Comparison of ENCODE assay signal across 11 mouse cellular contexts in the genomic region with DNA sequence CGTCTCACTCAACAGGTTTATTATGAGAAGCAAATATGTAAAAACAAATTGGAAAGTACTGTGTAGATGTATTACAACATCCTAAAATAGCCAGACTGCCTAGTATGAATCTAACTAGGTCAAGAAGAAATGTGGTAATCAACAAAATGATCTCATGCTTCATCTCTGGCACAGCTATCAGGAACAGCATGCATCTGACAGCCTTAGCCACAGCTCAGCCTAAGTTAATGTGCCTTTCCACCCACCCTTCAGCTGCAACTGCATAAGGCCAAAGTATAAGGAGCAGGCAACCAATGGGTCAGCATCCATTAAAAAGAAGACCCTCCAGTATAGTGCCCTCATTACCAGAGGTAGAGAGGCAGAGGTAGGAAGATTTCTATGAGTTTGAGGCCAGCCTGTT. TPM values are rescaled to one million over a fixed set of nuclear protein-coding genes. Genes with fewer than 3 reads are reported as not detected.
DNase-seq lines count a peak whose midpoint lies in the region; ATAC-seq and TF ChIP-seq lines count a peak whose summit lies in the region.
"Had no signal": no experiment of that assay in that cellular context is flagged by ENCODE, and none has a peak within 500 bp of the region (broad histone marks: within the 10 kb centered on the region; RNA-seq: fewer than 3 reads in every experiment).

No protein-coding gene starts in this region.

- peak; percentile 83 for ATAC-seq in cerebellum, adult (ENCODE audit: insufficient number of reproducible peaks, low FRiP score, low TSS enrichment)
- ATAC-seq in lung, embryonic 16.5 days (ENCODE audit: low read depth) = peak; percentile 61; the same call in 1 of the 2 replicates
- ATAC-seq in megakaryocyte progenitor cell, adult 5-6 weeks (replicated peaks; ENCODE audit: poor library complexity) = peak; percentile 43

- 85% methylated on average over 1 of the region's 1 CpGs for WGBS in lung, embryonic 16.5 days
- WGBS in lung, adult 2 months = 41% methylated on average over 1 of the region's 1 CpGs

- no peaks in the 10 kb centered on the region for H3K36me3 ChIP-seq in lung, embryonic 16.5 days (ENCODE audit: control insufficient read depth, insufficient read depth, low read length)
- H3K36me3 ChIP-seq: heart, embryonic 10.5 days; limb, embryonic 10.5 days; stomach, embryonic 15.5 days had no signal

- H3K9ac ChIP-seq in lung, embryonic 16.5 days (ENCODE audit: low read length) = no peak overlapping the region
- H3K9ac ChIP-seq: stomach, embryonic 15.5 days had no signal

- no peaks in the 10 kb centered on the region for H3K27me3 ChIP-seq in lung, embryonic 16.5 days (ENCODE audit: control insufficient read depth, insufficient read depth, low read depth, low read length)
- H3K27me3 ChIP-seq: stomach, embryonic 15.5 days had no signal

- no peaks in the 10 kb centered on the region for H3K9me3 ChIP-seq in lung, embryonic 16.5 days (ENCODE audit: control insufficient read depth, low read length)
- H3K9me3 ChIP-seq: heart, embryonic 10.5 days; limb, embryonic 10.5 days; stomach, embryonic 15.5 days had no signal

- H3K4me1 ChIP-seq in lung, embryonic 16.5 days (replicated peaks; ENCODE audit: control insufficient read depth, insufficient read depth, low read length) = peaks cover 3% of the 10 kb centered on the region; the same call in 1 of the 2 replicates
- H3K4me1 ChIP-seq in lung, adult 2 months (ENCODE audit: control insufficient read depth, insufficient read depth, low read length) = 0 out of 2 replicates have a peak, but pooled peaks cover 2% of the 10 kb centered on the region

- no peak overlapping the region for H3K27ac ChIP-seq in lung, embryonic 16.5 days (ENCODE audit: low read length)
- H3K27ac ChIP-seq: heart, embryonic 10.5 days; limb, embryonic 10.5 days; stomach, embryonic 15.5 days had no signal

- TF ChIP-seq CTCF in lung, adult 2 months (IDR thresholded peaks at IDR 0.05; ENCODE audit: insufficient read depth, low read length) = no peak

- no peak overlapping the region for H3K4me2 ChIP-seq in lung, embryonic 16.5 days (ENCODE audit: low read depth, low read length)
- H3K4me2 ChIP-seq: stomach, embryonic 15.5 days had no signal

- no peak overlapping the region for H3K4me3 ChIP-seq in lung, embryonic 16.5 days (ENCODE audit: low read length)
- H3K4me3 ChIP-seq in lung, adult 2 months (replicated peaks; ENCODE audit: extremely low read depth, low read depth, low read length) = no peak overlapping the region
- H3K4me3 ChIP-seq: heart, embryonic 10.5 days; limb, embryonic 10.5 days; stomach, embryonic 15.5 days had no signal

- DNase-seq in cerebellum, postnatal 4 days (ENCODE audit: low spot score in 2 of 2) = no peak
- no peak for DNase-seq in lung, adult 2 months
- DNase-seq in fat pad, adult 2 months (ENCODE audit: extremely low read depth, low read depth, low spot score) = peak; percentile 70
- DNase-seq in urinary bladder, adult 2 months (ENCODE audit: low spot score) = no peak
- no peak for DNase-seq in thymus, adult 18-20 months

- TF ChIP-seq POLR2A in lung, adult 2 months (IDR thresholded peaks at IDR 0.05; ENCODE audit: borderline replicate concordance, extremely low read depth, low read depth, low read length) = no peak

RNA-seq across cellular contexts. Expression of gene Slc16a10, which starts 34.1 kb away (rescaled TPM):
- polyA plus RNA-seq in lung, embryonic 16.5 days (2015; fragmentation: Nextera tagmentation; extraction: Ambion mirVana) = 5.0 and 7.8 TPM in 2 replicates
- polyA plus RNA-seq in lung, adult 2 months (2012; rRNA removed) = 11.3 and 20.7 TPM in 2 replicates
- 39.2 and 40.8 TPM in 2 replicates for total RNA-seq in megakaryocyte progenitor cell, adult 5-6 weeks (2015)
- total RNA-seq in megakaryocyte progenitor cell, adult 5-6 weeks (2017) = 23.9 and 24.4 TPM in 2 replicates
- 10.9 and 13.4 TPM in 2 replicates for polyA plus RNA-seq in urinary bladder, adult 2 months (2012; rRNA removed)
